18 mouse cellular contexts compared by ENCODE assay signal in genomic region chr11:82418337-82419041, GRCm38 (mm10). TPM values are rescaled to one million over a fixed set of nuclear protein-coding genes. Genes with fewer than 3 reads are reported as not detected.
DNase-seq lines count a peak whose midpoint lies in the region; ATAC-seq lines count a peak whose summit lies in the region.
"Had no signal": no experiment of that assay in that cellular context is flagged by ENCODE, and none has a peak within 500 bp of the region (broad histone marks: within the 10 kb centered on the region; RNA-seq: fewer than 3 reads in every experiment).

No protein-coding gene starts in this region.

- no peaks in the 10 kb centered on the region for H3K36me3 ChIP-seq in forebrain, embryonic 16.5 days (ENCODE audit: control insufficient read depth, insufficient read depth)
- H3K36me3 ChIP-seq in midbrain, embryonic 11.5 days (ENCODE audit: control insufficient read depth, insufficient read depth, low read length), result no peaks in the 10 kb centered on the region
- H3K36me3 ChIP-seq in heart, embryonic 11.5 days (ENCODE audit: control insufficient read depth, insufficient read depth, low read length), result no peaks in the 10 kb centered on the region
- H3K36me3 ChIP-seq: heart, embryonic 13.5 days; liver, embryonic 13.5 days had no signal

- H3K9me3 ChIP-seq in forebrain, embryonic 16.5 days (ENCODE audit: control insufficient read depth, low read length), result no peaks in the 10 kb centered on the region
- no peaks in the 10 kb centered on the region for H3K9me3 ChIP-seq in midbrain, embryonic 11.5 days (ENCODE audit: control insufficient read depth, low read length)
- no peaks in the 10 kb centered on the region for H3K9me3 ChIP-seq in heart, embryonic 11.5 days (replicated peaks; ENCODE audit: control insufficient read depth, low read length)
- H3K9me3 ChIP-seq: heart, embryonic 13.5 days; liver, embryonic 13.5 days had no signal

- H3K27ac ChIP-seq in forebrain, embryonic 16.5 days (ENCODE audit: low read length), result no peak overlapping the region
- no peak overlapping the region for H3K27ac ChIP-seq in midbrain, embryonic 11.5 days (ENCODE audit: low read depth, low read length)
- no peak overlapping the region for H3K27ac ChIP-seq in heart, embryonic 11.5 days (ENCODE audit: low read depth, low read length)
- H3K27ac ChIP-seq: heart, embryonic 13.5 days; liver, embryonic 13.5 days had no signal

- DNase-seq in right cerebral cortex, adult 18-20 months, result peak; percentile 39
- DNase-seq in right cerebral cortex, postnatal 25 days, result no peak
- DNase-seq in midbrain, embryonic 11.5 days (ENCODE audit: low spot score, missing footprints), result peak; percentile 78
- no peak for DNase-seq in urinary bladder, postnatal 25 days (ENCODE audit: low spot score)
- no peak for DNase-seq in B cell, adult 2 months
- DNase-seq: adrenal gland, adult 2 months; cerebellum, adult 8-10 months; gastrocnemius, postnatal 36 days; heart, postnatal 4 days; kidney, adult 18-20 months; kidney, postnatal 14 days; liver, embryonic 13.5 days had no signal

- no peak overlapping the region for H3K9ac ChIP-seq in forebrain, embryonic 16.5 days (replicated peaks; ENCODE audit: low read depth, low read length)
- H3K9ac ChIP-seq in midbrain, embryonic 11.5 days (ENCODE audit: low read length), result no peak overlapping the region
- H3K9ac ChIP-seq in heart, embryonic 11.5 days (ENCODE audit: low read depth, low read length), result no peak overlapping the region
- H3K9ac ChIP-seq: heart, embryonic 13.5 days; liver, embryonic 13.5 days had no signal

- peak; percentile 59 for ATAC-seq in forebrain, embryonic 16.5 days
- no peak for ATAC-seq in midbrain, embryonic 11.5 days (ENCODE audit: low FRiP score)
- ATAC-seq in heart, embryonic 11.5 days (replicated peaks; ENCODE audit: insufficient number of reproducible peaks, low FRiP score, low TSS enrichment), result no peak
- ATAC-seq: CD4-positive, CD25-positive, alpha-beta regulatory T cell, adult 4 months; lung, postnatal 0 days had no signal

- no peaks in the 10 kb centered on the region for H3K27me3 ChIP-seq in forebrain, embryonic 16.5 days (replicated peaks; ENCODE audit: control insufficient read depth, insufficient read depth, low read length)
- no peaks in the 10 kb centered on the region for H3K27me3 ChIP-seq in midbrain, embryonic 11.5 days (ENCODE audit: control insufficient read depth, insufficient read depth, low read length)
- no peaks in the 10 kb centered on the region for H3K27me3 ChIP-seq in heart, embryonic 11.5 days (ENCODE audit: control insufficient read depth, insufficient read depth, low read length)
- H3K27me3 ChIP-seq: liver, embryonic 13.5 days had no signal

- H3K4me3 ChIP-seq in forebrain, embryonic 16.5 days (replicated peaks; ENCODE audit: low read length), result no peak overlapping the region
- H3K4me3 ChIP-seq in midbrain, embryonic 11.5 days (ENCODE audit: low read depth, low read length), result no peak overlapping the region
- no peak overlapping the region for H3K4me3 ChIP-seq in heart, embryonic 11.5 days (ENCODE audit: low read depth, low read length)
- H3K4me3 ChIP-seq: heart, embryonic 13.5 days; liver, embryonic 13.5 days; myocyte had no signal

- no peaks in the 10 kb centered on the region for H3K4me1 ChIP-seq in forebrain, embryonic 16.5 days (replicated peaks; ENCODE audit: control insufficient read depth, insufficient read depth, low read length)
- H3K4me1 ChIP-seq in midbrain, embryonic 11.5 days (ENCODE audit: control insufficient read depth, insufficient read depth, low read length), result no peaks in the 10 kb centered on the region; the same call in 1 of the 2 replicates
- no peaks in the 10 kb centered on the region for H3K4me1 ChIP-seq in heart, embryonic 11.5 days (ENCODE audit: control insufficient read depth, insufficient read depth, low read length)
- H3K4me1 ChIP-seq: heart, embryonic 13.5 days; liver, embryonic 13.5 days had no signal

- WGBS in forebrain, embryonic 16.5 days, result 13% methylated on average over 8 of the region's 9 CpGs
- WGBS in midbrain, embryonic 11.5 days, result 45% methylated on average over 8 of the region's 9 CpGs
- WGBS in heart, embryonic 11.5 days (ENCODE audit: insufficient replicate concordance), result 27% methylated on average over 8 of the region's 9 CpGs

- H3K4me2 ChIP-seq in forebrain, embryonic 16.5 days (ENCODE audit: low read length), result no peak overlapping the region
- no peak overlapping the region for H3K4me2 ChIP-seq in midbrain, embryonic 11.5 days
- no peak overlapping the region for H3K4me2 ChIP-seq in heart, embryonic 11.5 days
- H3K4me2 ChIP-seq: heart, embryonic 13.5 days; liver, embryonic 13.5 days had no signal

RNA-seq across cellular contexts. Expression of gene Tmem132e, which starts 29.8 kb away (rescaled TPM):
- polyA plus RNA-seq in forebrain, embryonic 16.5 days (2015; fragmentation: Nextera tagmentation; extraction: Ambion mirVana), result 0.82 and 1.4 TPM in 2 replicates
- 1.0 and 1.6 TPM in 2 replicates for polyA plus RNA-seq in midbrain, embryonic 11.5 days (2014; fragmentation: Nextera tagmentation; extraction: Ambion mirVana)
- 0.11 and 0.29 TPM in 2 replicates for polyA plus RNA-seq in heart, embryonic 11.5 days (2014; fragmentation: Nextera tagmentation; extraction: Ambion mirVana)
- polyA plus RNA-seq: CD4-positive, CD25-positive, alpha-beta regulatory T cell, adult 4 months; lung, postnatal 0 days; myocyte had no signal

Comparison
In these comparisons a context has a peak if more than half of its experiments do, and no peak if none do; other contexts are left out.
1. DNase-seq: peak in right cerebral cortex, adult 18-20 months (single experiment) and midbrain, embryonic 11.5 days (single experiment); none in right cerebral cortex, postnatal 25 days (single experiment), urinary bladder, postnatal 25 days (single experiment) and B cell, adult 2 months (0 of 2).